Mouse (Mus musculus) kidney, adult 2 months (tissue): ENCODE results near the gene Stard13.

Experiments
- CTCF ChIP-seq: fragments of 200-500 bp; conservative IDR thresholded peaks from 2 replicates; pipeline ENCODE4 v1.5.1; 2011; ENCODE audit warnings: low read depth, mild to moderate bottlenecking, control low read depth, low read length, moderate library complexity, mixed read lengths; ENCODE audit not compliant: insufficient read depth, insufficient read length
- POLR2A ChIP-seq: fragments of 200-500 bp; IDR thresholded peaks from one replicate; pipeline ENCODE4 v1.6.1; 2011; ENCODE audit warnings: low read depth, low read length, control low read depth

DNA sequence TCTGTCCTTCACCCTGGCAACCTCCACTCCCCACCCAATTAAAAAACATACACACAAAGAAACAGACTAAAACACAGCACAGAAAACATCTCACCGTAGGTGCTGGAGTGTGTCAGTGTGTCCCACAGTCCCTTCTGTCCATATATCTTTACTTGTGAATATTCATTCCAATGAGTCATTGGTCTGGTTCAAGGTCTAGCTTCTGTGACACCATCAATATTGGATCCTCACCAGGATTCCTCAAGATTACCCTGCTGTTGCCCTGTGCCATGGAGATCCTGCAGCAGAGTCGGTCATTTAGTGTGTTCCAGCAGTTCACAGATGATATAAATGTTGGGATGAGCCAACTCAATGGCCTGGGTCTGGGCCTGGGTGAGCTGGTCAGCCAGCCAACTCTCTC, 42.4 kb upstream of the Stard13 start:
- TF ChIP-seq POLR2A (no peak), CTCF (no peak)
